Mouse (Mus musculus) C2C12 (cell line): ENCODE results near the gene Vapb.

Experiments used
- CEBPB ChIP-seq: IDR thresholded peaks from one replicate; pipeline ENCODE4 v1.6.1; 2011; ENCODE audit warnings: low read depth, mild to moderate bottlenecking, control low read depth, moderate library complexity
- CTCF ChIP-seq: IDR thresholded peaks from one replicate; pipeline ENCODE4 v1.5.1; 2011; ENCODE audit not compliant: control insufficient read depth, insufficient read depth, insufficient read length
- MAX ChIP-seq: IDR thresholded peaks from one replicate; pipeline ENCODE4 v1.6.1; 2011; ENCODE audit warnings: mild to moderate bottlenecking, control low read depth
- MYOD1 ChIP-seq: IDR thresholded peaks from one replicate; pipeline ENCODE4 v1.6.1; 2011; ENCODE audit warnings: low read depth; ENCODE audit not compliant: control insufficient read depth, insufficient read length
- USF1 ChIP-seq: IDR thresholded peaks from one replicate; pipeline ENCODE4 v1.6.1; 2011; ENCODE audit warnings: low read depth, mild to moderate bottlenecking, control low read depth, moderate library complexity

- TF ChIP-seq CTCF, result no peak
- TF ChIP-seq USF1, result no peak
- no peak for TF ChIP-seq MAX
- TF ChIP-seq MYOD1, result no peak
- TF ChIP-seq CEBPB, result no peak
These were observed 54.8 kb downstream of the Vapb start for GRCm38 (mm10) chr2:173791904-173792757.
